Mouse (Mus musculus) thymus, postnatal 0 days (tissue): ENCODE measurements around the gene Add1. TPM values are rescaled to one million over a fixed set of nuclear protein-coding genes. Genes with fewer than 3 reads are reported as not detected.

ENCODE experiments used
- DNase-seq: peaks from one replicate; pipeline ENCODE4 v3.0.0-alpha.2; 2015; ENCODE audit warnings: low spot score
- polyA plus RNA-seq: library from polyadenylated mRNA; unstranded; fragments of >200 nt; fragmentation: Nextera tagmentation; extraction: Ambion mirVana; gene quantifications from 2 replicates; pipeline ENCODE4 v1.2.1, GENCODE M21; 2015

The Add1 gene
- polyA plus RNA-seq = 117 TPM in 2 replicates

DNA sequence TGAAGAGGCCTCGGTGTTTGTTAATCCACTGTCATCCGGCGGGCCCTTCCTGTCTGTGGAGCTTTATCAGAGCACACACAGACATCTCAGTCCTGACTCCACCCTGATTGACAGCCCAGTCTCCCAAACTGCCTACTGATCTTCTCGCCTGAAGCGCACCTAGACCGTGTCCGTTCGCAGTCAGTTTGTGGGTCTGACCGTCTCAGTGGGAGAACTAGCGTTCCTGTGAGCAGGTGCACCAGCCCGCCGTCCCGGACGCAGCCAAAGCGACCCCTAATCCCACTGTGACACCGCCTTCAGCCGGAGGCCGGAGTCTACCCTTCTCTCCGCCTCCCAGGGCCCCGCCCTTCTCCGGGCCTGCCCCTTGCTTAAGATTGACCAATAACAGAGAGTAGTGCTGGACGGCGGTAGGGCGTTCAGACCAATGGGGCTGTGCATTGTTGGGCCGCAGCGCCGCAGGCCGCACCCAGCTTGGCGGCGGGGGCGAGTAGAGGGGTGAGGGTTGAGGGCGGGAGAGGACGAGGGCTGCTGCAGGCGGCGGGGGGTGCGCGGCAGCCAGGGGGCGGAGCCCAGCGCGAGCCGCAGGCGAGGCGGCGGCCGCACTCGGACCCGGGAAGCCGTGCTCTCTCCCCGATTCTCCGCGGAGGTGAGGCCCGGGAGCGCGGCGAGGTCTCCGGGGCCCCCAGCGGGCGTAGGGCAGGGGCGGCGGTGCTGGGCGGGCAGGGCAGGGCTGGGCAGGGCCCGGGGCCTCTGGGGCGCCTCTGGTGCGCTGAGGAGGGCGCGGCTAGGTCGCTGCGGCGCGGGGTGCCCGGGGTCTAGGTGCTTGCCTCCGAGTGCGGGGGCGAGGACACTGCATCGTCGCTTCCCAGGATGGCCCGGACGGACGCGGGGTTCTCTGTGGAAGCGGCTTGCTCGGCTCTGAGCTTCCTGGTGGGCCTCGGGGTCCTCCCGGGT lies at the start of gene Add1:
TSS of gene Add1 (plus strand) at position 397 of the 954 bp plus-strand sequence.
- DNase-seq = peak; percentile 98

- no peak for DNase-seq
Measured at GRCm38 (mm10) chr5:34523958-34524485, 49.4 kb upstream of the Add1 start.

DNA sequence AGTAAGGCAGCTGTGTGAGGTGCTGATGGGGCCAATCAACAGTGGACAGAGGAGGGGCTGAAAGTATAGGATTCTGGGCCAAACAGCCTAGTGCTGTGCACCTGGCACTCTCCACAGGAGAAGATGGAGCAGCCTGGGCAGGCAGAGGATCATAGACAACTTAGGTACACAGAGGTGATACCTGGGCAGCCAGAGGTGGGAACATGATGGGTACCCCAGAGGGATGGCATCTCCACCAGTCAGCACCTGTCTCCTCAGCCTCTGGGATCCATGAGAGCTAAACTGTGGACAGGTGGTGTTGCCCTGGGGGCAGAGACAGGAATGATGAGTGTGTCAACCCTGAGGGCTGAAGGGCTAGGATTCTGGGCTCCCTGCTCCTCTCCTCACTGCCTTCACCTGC lies 49.0 kb upstream of the Add1 start:
- no peak for DNase-seq

- DNase-seq = peak; percentile 90
Measured at GRCm38 (mm10) chr5:34525663-34526476, 47.6 kb upstream of the Add1 start, which contains the start of gene Sh3bp2. Gene Sh3bp2 (plus strand): TSS chr5:34525838.

DNA sequence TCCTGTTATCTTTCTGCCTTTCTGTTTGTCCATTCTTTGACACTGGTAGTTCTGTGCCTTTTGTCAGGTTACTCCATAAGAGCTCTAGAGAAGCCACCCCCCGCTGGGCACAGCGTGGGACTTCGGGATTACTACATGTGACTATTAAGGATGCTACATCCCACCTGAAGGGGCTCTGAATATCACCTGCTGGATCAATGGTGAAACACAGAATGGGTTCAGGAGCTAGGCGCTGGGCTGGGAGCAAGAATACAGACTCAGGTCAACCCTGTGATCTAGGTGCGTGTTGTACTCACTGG lies 47.0 kb upstream of the Add1 start:
- DNase-seq = no peak

- DNase-seq = no peak
Measured at GRCm38 (mm10) chr5:34527352-34527751, 46.1 kb upstream of the Add1 start.

- DNase-seq = no peak
Measured at GRCm38 (mm10) chr5:34528724-34529123, 44.7 kb upstream of the Add1 start.

- no peak for DNase-seq
Measured at GRCm38 (mm10) chr5:34530116-34530515, 43.3 kb upstream of the Add1 start.

GRCm38 (mm10) chr5:34530687-34531086 lies 42.8 kb upstream of the Add1 start:
- DNase-seq = no peak

DNA sequence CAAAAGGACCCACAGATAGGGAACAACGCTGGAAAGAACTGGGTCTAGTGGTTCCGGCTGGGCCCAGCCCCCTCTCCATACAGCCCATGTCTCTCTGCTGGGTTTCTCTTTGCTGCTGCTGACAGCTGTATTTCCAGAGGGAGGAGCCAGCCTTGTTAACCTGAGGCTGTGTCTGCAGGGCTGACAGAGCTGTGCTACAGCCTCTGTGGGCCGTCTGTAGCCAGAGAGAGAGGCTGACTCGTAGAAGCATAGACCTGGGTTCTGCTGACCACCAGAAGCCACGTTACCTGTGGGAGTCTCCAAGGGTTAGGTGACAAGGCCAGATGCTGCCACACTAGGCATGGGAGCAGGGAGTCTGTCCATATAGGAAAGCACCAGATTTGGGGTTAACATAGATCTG lies 40.4 kb upstream of the Add1 start:
- no peak for DNase-seq

DNA sequence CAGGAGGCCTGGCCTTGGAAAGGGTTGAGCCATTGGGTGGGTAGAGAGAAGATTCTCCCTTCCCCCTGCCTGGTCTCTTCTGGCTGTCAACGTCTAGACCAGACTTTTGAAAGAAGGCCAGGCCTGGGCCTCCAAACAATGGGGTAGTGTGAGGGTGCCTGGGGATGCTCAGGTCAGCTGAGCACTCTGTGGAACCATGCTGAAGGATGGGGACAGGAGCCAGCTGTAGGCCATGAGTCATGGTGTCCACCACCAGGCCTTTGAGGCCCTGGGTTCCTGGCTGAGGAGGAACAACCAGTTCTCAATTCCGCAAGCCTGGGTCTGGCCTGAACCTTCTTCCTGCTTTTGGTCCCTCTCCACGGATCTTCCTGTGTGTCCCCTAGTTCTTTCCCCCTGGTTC lies 39.6 kb upstream of the Add1 start:
- no peak for DNase-seq

DNA sequence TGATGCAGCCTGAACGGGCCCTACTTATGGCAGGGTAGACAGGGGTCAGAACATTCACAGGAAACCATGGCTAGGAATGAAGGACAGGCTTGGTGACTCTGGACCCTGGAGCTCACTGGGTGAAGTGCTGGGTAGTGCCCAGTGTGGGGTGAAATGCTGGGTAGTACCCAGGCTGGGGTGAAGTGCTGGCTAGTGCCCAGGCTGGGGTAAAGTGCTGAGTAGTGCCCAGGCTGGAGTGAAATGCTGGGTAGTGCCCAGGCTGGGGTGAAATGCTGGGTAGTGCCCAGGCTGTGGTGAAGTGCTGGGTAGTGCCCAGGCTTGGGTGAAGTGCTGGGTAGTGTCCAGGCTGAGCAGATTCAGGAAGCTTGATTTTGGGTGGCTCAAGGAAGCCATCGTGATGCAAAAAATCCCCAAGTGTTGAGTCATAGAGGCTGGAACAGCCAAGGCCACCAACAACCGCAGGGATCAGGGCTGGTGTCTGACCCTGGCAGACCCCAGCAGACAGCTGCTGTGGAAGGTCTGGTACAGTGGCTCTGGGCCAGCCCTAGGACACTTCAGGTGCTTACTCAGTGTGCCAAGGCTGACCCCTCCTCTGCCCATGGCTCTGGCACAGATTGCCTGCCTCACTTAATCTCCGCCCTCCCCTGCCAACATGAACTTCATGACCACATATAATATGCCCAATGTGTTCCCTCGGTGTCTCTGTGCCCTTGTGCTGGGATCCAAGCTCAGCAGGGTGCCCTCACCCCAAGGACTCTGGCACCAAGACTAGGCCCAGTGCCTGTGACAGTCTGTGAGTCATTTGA lies 38.5 kb upstream of the Add1 start:
- no peak for DNase-seq

- DNase-seq = no peak
Measured at GRCm38 (mm10) chr5:34535831-34536230, 37.6 kb upstream of the Add1 start.

GRCm38 (mm10) chr5:34538079-34538478 lies 35.4 kb upstream of the Add1 start:
- DNase-seq = no peak

GRCm38 (mm10) chr5:34538527-34538926 lies 34.9 kb upstream of the Add1 start:
- DNase-seq = peak; percentile 74

DNA sequence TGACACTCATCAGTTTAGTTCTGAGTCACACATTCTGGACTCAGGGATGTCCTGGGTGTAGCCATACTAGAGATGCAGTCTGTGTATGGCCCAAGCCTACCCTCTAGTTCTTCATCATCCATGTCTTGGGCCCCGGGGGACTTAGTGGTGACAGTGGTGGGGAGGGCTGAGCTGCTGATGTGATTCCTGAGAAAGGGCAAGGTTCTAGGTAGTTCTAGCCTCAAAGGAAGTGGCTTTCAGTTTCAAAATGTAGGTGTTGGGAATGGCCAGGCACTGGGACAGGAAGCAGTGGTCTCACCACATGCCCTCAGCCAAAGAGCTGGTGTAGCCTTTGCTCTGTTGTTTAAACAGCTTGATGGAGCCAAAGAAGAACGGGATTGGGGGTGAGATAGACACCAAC lies 34.3 kb upstream of the Add1 start:
- DNase-seq = no peak

GRCm38 (mm10) chr5:34542166-34542565 lies 31.3 kb upstream of the Add1 start:
- no peak for DNase-seq

- DNase-seq = no peak
Measured at GRCm38 (mm10) chr5:34543114-34543513, 30.4 kb upstream of the Add1 start.

GRCm38 (mm10) chr5:34547410-34547809 lies 26.1 kb upstream of the Add1 start:
- DNase-seq = peak; percentile 39

- DNase-seq = no peak
Measured at GRCm38 (mm10) chr5:34549135-34549482, 24.4 kb upstream of the Add1 start.

- peak; percentile 48 for DNase-seq
Measured at GRCm38 (mm10) chr5:34549483-34550221, 23.8 kb upstream of the Add1 start.
